Mouse (Mus musculus): ENCODE measurements around the gene Tmed5.
"Not testable (repeated sequence)": the region's sequence is repeated elsewhere in the genome, so short reads cannot be mapped to it uniquely, and the experiment has no call there.

Tmed5 gene

GRCm38 (mm10) chr5:108132441-108133243 lies at the start of gene Tmed5, which contains the start of gene Ccdc18:
TSS of gene Tmed5 (minus strand) at chr5:108132620.
TSS of gene Ccdc18 (plus strand) at chr5:108132875.
- in situ Hi-C loops (cut with MseI, MboI) = no loop called here

- in situ Hi-C loops (cut with MseI, MboI) = loop anchor here in 1 of 2 experiments (10.0 kb wide), 1 partner anchor 129 kb away; no protein-coding TSS in a partner anchor
These were observed 31.3 kb upstream of the Tmed5 start for GRCm38 (mm10) chr5:108163695-108164094.

- in situ Hi-C loops (cut with MseI, MboI) = loop anchor here in 1 of 2 experiments (10.0 kb wide), 1 partner anchor 126 kb away; no protein-coding TSS in a partner anchor
These were observed 28.4 kb upstream of the Tmed5 start for GRCm38 (mm10) chr5:108160796-108161195.

GRCm38 (mm10) chr5:108152592-108152991 lies 20.2 kb upstream of the Tmed5 start:
- in situ Hi-C loops (cut with MseI, MboI) = no loop called here

GRCm38 (mm10) chr5:108131849-108132440 lies 475 bp downstream of the Tmed5 start:
- in situ Hi-C loops (cut with MseI, MboI) = no loop called here

DNA sequence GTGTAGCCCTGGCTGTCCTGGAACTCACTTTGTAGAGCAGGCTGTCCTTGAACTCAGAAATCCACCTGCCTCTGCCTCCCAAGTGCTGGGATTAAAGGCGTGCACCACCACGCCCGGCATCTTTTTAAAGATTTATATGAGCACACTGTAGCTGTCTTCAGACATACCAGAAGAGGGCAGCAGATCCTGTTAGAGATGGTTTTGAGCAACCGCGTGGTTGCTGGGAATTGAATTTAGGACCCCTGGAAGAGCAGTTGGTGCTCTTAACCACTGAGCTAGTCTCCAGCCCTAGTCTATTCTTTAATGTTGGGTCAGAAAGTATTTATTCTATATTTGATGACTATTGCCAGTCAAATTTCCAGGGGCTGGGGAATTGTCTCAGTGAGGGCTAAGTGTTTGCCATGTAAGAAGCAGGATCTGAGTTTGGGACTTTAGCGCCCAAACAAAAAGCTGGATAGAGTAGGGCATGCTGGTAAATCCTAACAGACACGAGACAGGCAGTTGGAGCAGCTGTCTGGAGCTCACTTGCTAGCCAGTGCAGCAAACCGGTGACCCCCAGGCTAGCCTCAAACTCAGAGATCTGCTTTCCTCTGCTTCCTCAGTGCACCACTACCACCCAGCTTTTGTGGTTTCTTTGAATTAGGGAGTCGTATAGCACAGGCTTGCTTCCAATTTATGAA lies 12.1 kb downstream of the Tmed5 start:
- in situ Hi-C loops (cut with MseI, MboI) = no loop called here

DNA sequence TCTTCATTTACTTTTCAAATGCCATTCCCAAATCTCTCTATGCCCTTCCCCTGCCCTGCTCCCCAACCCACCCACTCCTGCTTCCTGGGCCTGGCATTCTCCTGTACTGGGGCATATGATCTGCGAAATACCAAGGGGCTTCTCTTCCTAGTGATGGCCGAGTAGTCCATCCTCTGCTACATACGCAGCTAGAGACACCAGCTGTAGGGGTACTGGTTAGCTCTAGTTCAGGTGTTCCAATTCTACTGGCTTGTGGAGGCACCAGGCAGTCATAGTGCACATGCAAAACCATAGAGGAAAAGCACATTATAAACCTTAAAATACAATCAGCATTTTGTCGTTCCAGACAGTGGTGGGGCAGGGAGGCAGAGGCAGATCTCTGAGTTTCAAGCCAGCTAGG lies 14.7 kb downstream of the Tmed5 start:
- in situ Hi-C loops (cut with MseI, MboI) = no loop called here

GRCm38 (mm10) chr5:108109346-108109745 lies 23.1 kb downstream of the Tmed5 start:
- in situ Hi-C loops (cut with MseI, MboI) = no loop called here

- in situ Hi-C loops (cut with MseI, MboI) = no loop called here
These were observed 28.1 kb downstream of the Tmed5 start for GRCm38 (mm10) chr5:108104306-108104705.

DNA sequence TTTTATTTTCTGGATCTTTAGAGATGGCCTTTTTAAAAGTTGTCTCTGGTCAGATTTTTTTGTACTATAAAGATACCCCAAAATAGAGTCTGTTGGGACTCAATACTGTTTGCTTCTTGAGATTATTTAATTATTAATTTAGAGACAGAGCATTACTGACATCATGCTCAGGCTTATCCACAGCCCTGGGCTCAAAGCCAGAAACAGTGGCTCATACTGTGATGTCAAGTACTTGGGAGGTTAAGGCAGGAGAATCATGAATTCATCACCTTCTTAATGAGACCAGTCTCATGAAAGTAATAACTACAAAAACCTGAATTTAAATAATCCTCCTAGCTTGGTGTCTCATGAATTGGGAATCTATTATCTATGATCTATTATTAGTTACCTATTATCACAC lies 32.2 kb downstream of the Tmed5 start:
- in situ Hi-C loops (cut with MseI, MboI) = no loop called here

GRCm38 (mm10) chr5:108097676-108098075 lies 34.7 kb downstream of the Tmed5 start:
- in situ Hi-C loops (cut with MseI, MboI) = no loop called here

GRCm38 (mm10) chr5:108092731-108093130 lies 39.7 kb downstream of the Tmed5 start:
- in situ Hi-C loops (cut with MseI, MboI) = not testable (repeated sequence)

DNA sequence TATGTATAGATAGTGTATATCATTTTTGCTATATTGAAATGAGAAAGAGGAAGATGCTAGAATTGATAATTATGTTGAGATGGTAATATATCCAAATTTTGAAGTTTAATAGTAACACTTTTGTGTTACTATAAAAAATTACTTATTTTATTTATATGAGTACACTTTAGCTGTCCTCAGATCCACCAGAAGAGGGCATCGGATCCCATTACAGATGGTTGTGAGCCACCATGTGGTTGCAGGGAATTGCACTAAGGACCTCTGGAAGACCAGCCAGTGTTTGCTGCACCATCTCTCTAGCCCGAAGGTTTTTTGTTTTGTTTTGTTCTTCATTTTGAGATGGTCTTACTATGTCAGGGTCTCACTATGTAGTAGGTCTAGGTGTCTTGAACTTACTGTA lies 47.0 kb downstream of the Tmed5 start:
- in situ Hi-C loops (cut with MseI, MboI) = no loop called here

DNA sequence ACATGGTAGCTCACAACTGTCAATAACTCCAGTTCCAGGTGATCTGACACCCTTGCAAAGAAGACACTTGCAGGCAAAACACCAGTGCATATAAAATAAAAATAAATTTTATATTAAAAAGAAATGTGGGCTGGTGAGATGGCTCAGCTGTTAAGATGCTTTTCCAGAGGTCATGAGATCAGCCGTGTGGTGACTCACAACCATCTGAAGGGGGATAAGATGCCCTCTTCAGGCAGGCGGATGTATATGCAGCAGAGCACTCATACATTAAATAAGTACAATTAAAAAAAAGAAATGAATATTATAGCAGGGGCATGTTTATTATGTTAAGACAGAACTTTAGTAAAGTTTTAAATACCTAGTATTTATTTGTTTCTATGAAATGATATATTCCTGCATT lies 50.0 kb downstream of the Tmed5 start:
- in situ Hi-C loops (cut with MseI, MboI) = no loop called here

GRCm38 (mm10) chr5:108079603-108080002 lies 52.8 kb downstream of the Tmed5 start:
- in situ Hi-C loops (cut with MseI, MboI) = no loop called here

- in situ Hi-C loops (cut with MseI, MboI) = no loop called here
These were observed 55.4 kb downstream of the Tmed5 start for GRCm38 (mm10) chr5:108076833-108077540.

DNA sequence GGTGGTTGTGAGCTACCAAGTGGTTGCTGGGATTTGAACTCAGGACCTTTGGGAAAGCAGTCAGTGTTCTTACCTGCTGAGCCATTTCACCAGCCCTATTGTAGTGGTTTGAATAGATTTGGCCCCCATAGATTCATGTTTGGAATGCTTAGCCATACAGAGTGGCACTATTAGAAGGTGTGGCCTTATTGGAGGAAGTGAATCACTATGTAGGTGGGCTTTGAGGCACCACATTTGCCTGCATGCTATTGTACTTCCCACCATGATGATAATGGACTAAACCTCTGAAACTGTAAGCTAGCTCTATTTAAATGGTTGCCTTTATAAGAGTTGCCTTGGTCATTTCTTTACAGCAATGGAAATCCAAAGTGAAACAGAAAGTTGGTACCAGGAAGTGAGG lies 56.2 kb downstream of the Tmed5 start:
- in situ Hi-C loops (cut with MseI, MboI) = no loop called here

- in situ Hi-C loops (cut with MseI, MboI) = no loop called here
These were observed 60.1 kb downstream of the Tmed5 start for GRCm38 (mm10) chr5:108072301-108072700.

DNA sequence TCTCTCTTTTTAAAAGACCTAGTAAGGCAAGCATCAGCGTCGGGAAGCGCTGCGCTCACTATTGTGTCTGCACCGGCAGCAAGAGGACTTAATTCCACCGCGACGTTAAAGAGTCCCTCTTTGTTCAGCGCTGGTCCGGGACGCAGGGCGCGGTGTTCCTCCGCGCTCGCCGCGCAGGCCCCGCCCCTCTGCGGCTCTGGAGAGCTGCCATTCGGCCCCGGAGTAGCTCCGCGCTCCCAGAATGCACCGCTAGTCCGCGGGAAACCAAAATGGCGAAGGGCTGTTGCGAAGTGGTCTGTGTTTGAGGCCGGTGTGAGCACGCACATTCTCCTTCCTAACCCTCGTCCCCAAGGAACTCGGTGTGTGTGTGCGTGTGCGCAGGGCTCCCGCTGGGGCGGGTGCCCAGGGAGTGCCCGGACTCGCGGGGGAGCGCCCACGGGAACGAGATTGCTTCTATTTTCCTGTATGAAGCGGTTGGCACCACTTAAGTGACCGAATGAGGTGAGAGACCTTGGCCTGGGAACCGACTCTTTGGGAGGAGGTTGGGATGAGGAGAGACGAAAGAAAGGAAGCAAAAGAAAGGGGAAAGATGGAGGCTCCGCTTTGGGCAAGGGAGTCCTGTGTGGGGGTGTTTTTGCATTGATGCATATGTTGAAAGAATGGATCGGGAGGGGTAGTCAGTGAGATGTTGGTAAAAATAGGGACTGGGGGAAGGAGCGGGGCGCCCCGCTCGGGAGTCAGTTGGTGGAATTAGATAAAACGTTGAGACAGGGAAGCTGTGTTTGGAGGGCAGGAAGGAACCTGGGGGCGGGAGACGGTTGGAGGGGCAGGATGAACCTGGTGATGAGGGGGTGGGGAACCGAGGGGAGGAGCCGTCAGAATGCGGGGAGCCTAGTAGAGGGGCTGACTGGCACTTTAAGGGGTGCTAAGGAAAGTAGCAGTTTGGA lies 66.7 kb downstream of the Tmed5 start, which contains the start of gene Mtf2:
Gene Mtf2, plus strand, starts transcription at position 210 of the 947 bp plus-strand sequence.
- in situ Hi-C loops (cut with MseI, MboI) = no loop called here

GRCm38 (mm10) chr5:108060413-108060812 lies 72.0 kb downstream of the Tmed5 start:
- in situ Hi-C loops (cut with MseI, MboI) = no loop called here
